Mouse (Mus musculus) forebrain, embryonic 11.5 days (tissue): ENCODE results near the gene Cdh18. TPM values are rescaled to one million over a fixed set of nuclear protein-coding genes. Genes with fewer than 3 reads are reported as not detected.

ENCODE experiments used
- ATAC-seq: fragments of 200-750 bp; cut with Nextera tagmentation; replicated peaks from 2 replicates; pipeline ENCODE4 v1.8.0; 2017; ENCODE audit warnings: moderate TSS enrichment; ENCODE audit not compliant: low FRiP score
- DNase-seq: peaks from one replicate; pipeline ENCODE4 v3.0.0-alpha.2; 2017; ENCODE audit warnings: low spot score
- H3K27ac ChIP-seq: fragments of 300-500 bp; sonication (generic); 2 replicates; pipeline ENCODE4 v1.5.1; 2014; ENCODE audit warnings: low read depth, low read length
- H3K27me3 ChIP-seq: fragments of 300-500 bp; sonication (generic); 2 replicates; pipeline ENCODE4 v1.6.1; 2014; ENCODE audit warnings: mild to moderate bottlenecking, low read length, mixed read lengths; ENCODE audit not compliant: control insufficient read depth, insufficient read depth
- H3K36me3 ChIP-seq: fragments of 300-500 bp; sonication (generic); 2 replicates; pipeline ENCODE4 v1.6.1; 2014; ENCODE audit warnings: mild to moderate bottlenecking, low read length, moderate library complexity, mixed read lengths; ENCODE audit not compliant: control insufficient read depth, insufficient read depth
- H3K4me1 ChIP-seq: fragments of 300-500 bp; sonication (generic); replicated peaks from 2 replicates; pipeline ENCODE4 v1.6.1; 2014; ENCODE audit warnings: low read length, mixed read lengths; ENCODE audit not compliant: control insufficient read depth, insufficient read depth
- H3K4me2 ChIP-seq: fragments of 300-500 bp; sonication (generic); 2 replicates; pipeline ENCODE4 v1.6.1; 2014; ENCODE audit warnings: low read depth, mild to moderate bottlenecking, low read length, moderate library complexity, mixed read lengths; ENCODE audit not compliant: severe bottlenecking
- H3K4me3 ChIP-seq: fragments of 300-500 bp; sonication (generic); 2 replicates; pipeline ENCODE4 v1.5.1; 2014; ENCODE audit warnings: low read depth, low read length
- H3K9ac ChIP-seq: fragments of 300-500 bp; sonication (generic); 2 replicates; pipeline ENCODE4 v1.6.1; 2014; ENCODE audit warnings: low read length
- H3K9me3 ChIP-seq: fragments of 300-500 bp; sonication (generic); 2 replicates; pipeline ENCODE4 v1.6.1; 2016; ENCODE audit warnings: low read length, mixed read lengths; ENCODE audit not compliant: control insufficient read depth
- WGBS: fragments of 180-500 bp; shearing (Covaris S2); extraction: QIAGEN DNeasy Blood & Tissue Kit; methylation state at CpG from one replicate; pipeline ENCODE4 v1.1.7; 2014; 5-methylcytosine and 5-hydroxymethylcytosine counted together
- polyA plus RNA-seq: library from polyadenylated mRNA; unstranded; fragments of >200 nt; fragmentation: Nextera tagmentation; extraction: Ambion mirVana; gene quantifications from 2 replicates; pipeline ENCODE4 v1.2.1, GENCODE M21; 2014

The Cdh18 gene
- polyA plus RNA-seq, 1 experiment from 2014 or later, result 0.11 TPM

GRCm38 (mm10) chr15:22857704-22858103 is 308.9 kb downstream of the Cdh18 start:
- Histone ChIP-seq H3K4me3 (no peak overlapping the region), H3K4me2 (no peak overlapping the region), H3K27me3 (no peaks in the 10 kb centered on the region), H3K4me1 (no peaks in the 10 kb centered on the region), H3K27ac (no peak overlapping the region), H3K9ac (no peak overlapping the region), H3K36me3 (no peaks in the 10 kb centered on the region), H3K9me3 (no peaks in the 10 kb centered on the region)
- no peak for DNase-seq
- ATAC-seq, result no peak

- H3K27me3 ChIP-seq, result no peaks in the 10 kb centered on the region
- H3K9ac ChIP-seq, result no peak overlapping the region
- ATAC-seq (no peak), DNase-seq (no peak)
- H3K4me2 ChIP-seq, result no peak overlapping the region
- no peak overlapping the region for H3K27ac ChIP-seq
- H3K4me3 ChIP-seq, result no peak overlapping the region
- H3K9me3 ChIP-seq, result no peaks in the 10 kb centered on the region
- H3K4me1 ChIP-seq, result no peaks in the 10 kb centered on the region
- H3K36me3 ChIP-seq, result no peaks in the 10 kb centered on the region
- 78% methylated on average over 1 of the region's 1 CpGs for WGBS
These were observed 321.9 kb downstream of the Cdh18 start for GRCm38 (mm10) chr15:22870679-22871078.

DNA sequence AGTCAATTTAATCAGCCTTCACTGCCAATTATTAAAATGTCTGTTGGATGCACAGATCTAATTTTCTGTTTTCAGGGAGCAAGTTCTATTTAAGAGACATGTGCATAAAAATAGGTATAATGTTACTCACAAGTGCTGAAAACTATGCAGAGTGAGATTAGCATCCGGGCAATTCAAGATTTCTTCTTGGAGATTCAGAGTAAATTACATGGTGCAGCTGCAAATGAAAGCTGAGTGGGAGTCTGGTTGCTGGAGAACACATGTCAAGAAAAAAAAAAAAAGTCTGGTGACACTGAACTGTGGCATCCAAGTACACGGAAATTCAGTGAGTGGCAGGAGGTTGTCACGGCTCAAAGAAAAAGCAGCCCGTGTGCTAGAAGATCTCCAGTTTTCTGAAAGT is 348.9 kb downstream of the Cdh18 start:
- H3K4me1 ChIP-seq, result no peaks in the 10 kb centered on the region
- H3K36me3 ChIP-seq, result no peaks in the 10 kb centered on the region
- H3K9ac ChIP-seq, result no peak overlapping the region
- WGBS, result 83% methylated on average over 4 of the region's 4 CpGs
- no peaks in the 10 kb centered on the region for H3K9me3 ChIP-seq
- ATAC-seq, result no peak
- no peak overlapping the region for H3K27ac ChIP-seq
- H3K4me2 ChIP-seq, result no peak overlapping the region
- H3K4me3 ChIP-seq, result no peak overlapping the region
- no peak for DNase-seq
- H3K27me3 ChIP-seq, result no peaks in the 10 kb centered on the region

GRCm38 (mm10) chr15:22898208-22898607 is 349.4 kb downstream of the Cdh18 start:
- Histone ChIP-seq H3K4me1 (no peaks in the 10 kb centered on the region), H3K4me3 (no peak overlapping the region), H3K36me3 (no peaks in the 10 kb centered on the region), H3K9me3 (no peaks in the 10 kb centered on the region), H3K9ac (no peak overlapping the region), H3K27me3 (no peaks in the 10 kb centered on the region), H3K4me2 (no peak overlapping the region), H3K27ac (no peak overlapping the region)
- WGBS, result 89% methylated on average over 4 of the region's 4 CpGs
- ATAC-seq (no peak), DNase-seq (no peak)

DNA sequence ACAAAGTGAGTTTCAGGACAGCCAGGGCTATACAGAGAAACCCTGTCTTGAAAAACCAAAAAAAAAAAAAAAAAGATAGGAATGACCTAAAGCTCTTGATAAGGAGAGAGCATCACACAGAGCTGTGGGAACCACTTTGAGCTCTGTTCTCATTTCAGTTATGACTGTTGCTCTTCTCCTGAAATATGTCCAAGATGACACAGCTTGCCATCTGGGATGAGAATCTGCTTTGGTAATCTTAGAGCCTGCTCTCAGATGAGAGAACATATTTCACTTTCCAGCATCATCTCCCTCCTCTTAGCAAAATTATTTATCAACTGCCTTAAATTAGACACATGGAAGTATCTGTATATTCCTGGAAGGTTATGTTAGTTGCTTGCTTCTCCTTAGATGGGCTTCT is 365.6 kb downstream of the Cdh18 start:
- ATAC-seq (no peak), DNase-seq (no peak)

GRCm38 (mm10) chr15:22934293-22934692 is 385.5 kb downstream of the Cdh18 start:
- WGBS, result 90% methylated on average over 4 of the region's 4 CpGs
- H3K27me3 ChIP-seq, result no peaks in the 10 kb centered on the region
- H3K27ac ChIP-seq, result no peak overlapping the region
- H3K4me1 ChIP-seq, result no peaks in the 10 kb centered on the region
- no peak overlapping the region for H3K9ac ChIP-seq
- H3K4me3 ChIP-seq, result no peak overlapping the region
- H3K9me3 ChIP-seq, result no peaks in the 10 kb centered on the region
- no peaks in the 10 kb centered on the region for H3K36me3 ChIP-seq
- no peak for DNase-seq
- ATAC-seq, result no peak
- no peak overlapping the region for H3K4me2 ChIP-seq

More for the DNA sequence above, 365.6 kb downstream of the Cdh18 start:
- H3K27me3 ChIP-seq, result no peaks in the 10 kb centered on the region
- no peaks in the 10 kb centered on the region for H3K36me3 ChIP-seq
- H3K27ac ChIP-seq, result no peak overlapping the region
- no peaks in the 10 kb centered on the region for H3K9me3 ChIP-seq
- H3K4me1 ChIP-seq, result no peaks in the 10 kb centered on the region
- H3K4me2 ChIP-seq, result no peak overlapping the region
- H3K9ac ChIP-seq, result no peak overlapping the region
- H3K4me3 ChIP-seq, result no peak overlapping the region

DNA sequence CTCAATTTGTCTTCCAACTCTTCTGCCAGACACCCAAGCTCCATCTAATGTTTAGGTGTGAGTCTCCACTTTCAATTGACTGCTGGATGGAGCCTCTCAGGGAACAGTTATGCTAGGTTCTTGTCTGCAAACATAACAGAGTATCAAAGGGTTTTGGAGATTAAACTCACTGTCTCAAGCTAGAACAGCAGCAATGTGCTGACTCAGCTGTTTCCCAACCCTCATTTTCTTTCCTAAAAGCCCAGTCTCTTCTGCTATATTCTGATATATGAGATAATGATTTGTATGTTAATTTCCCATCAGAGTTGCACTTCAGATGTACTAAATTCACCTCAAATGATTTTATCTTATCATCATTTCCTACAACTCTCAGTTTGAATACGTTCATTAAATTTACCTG is 398.4 kb downstream of the Cdh18 start:
- Histone ChIP-seq H3K36me3 (no peaks in the 10 kb centered on the region), H3K27ac (no peak overlapping the region), H3K4me2 (no peak overlapping the region), H3K27me3 (no peaks in the 10 kb centered on the region), H3K9me3 (no peaks in the 10 kb centered on the region), H3K4me3 (no peak overlapping the region), H3K4me1 (no peaks in the 10 kb centered on the region), H3K9ac (no peak overlapping the region)
- no peak for DNase-seq
- no peak for ATAC-seq
- 74% methylated on average over 1 of the region's 1 CpGs for WGBS

DNA sequence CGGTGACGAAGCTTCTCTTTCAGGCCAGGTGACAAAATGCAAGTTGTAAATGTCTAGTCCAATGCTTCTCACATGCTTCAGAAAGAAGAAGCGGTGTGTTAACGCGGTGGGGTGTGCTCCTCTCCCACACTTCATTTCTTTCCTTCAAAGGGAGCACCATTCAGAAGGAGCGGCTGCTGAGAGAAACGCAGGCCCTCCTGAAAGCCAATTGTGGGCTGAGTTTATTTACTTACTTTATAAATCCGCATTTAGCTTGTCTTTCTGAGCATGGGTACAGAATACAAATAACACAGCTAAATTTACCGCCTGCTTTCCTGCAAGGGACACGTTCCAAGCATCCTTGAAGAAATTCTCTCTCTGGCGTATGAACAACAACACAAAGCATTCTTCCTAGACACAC is 420.6 kb downstream of the Cdh18 start:
- H3K27me3 ChIP-seq, result no peaks in the 10 kb centered on the region
- ATAC-seq (no peak), DNase-seq (no peak)
- H3K4me2 ChIP-seq, result no peak overlapping the region
- WGBS, result 74% methylated on average over 11 of the region's 11 CpGs
- no peaks in the 10 kb centered on the region for H3K9me3 ChIP-seq
- no peaks in the 10 kb centered on the region for H3K36me3 ChIP-seq
- H3K27ac ChIP-seq, result no peak overlapping the region
- H3K9ac ChIP-seq, result no peak overlapping the region
- H3K4me3 ChIP-seq, result no peak overlapping the region
- H3K4me1 ChIP-seq, result no peaks in the 10 kb centered on the region

DNA sequence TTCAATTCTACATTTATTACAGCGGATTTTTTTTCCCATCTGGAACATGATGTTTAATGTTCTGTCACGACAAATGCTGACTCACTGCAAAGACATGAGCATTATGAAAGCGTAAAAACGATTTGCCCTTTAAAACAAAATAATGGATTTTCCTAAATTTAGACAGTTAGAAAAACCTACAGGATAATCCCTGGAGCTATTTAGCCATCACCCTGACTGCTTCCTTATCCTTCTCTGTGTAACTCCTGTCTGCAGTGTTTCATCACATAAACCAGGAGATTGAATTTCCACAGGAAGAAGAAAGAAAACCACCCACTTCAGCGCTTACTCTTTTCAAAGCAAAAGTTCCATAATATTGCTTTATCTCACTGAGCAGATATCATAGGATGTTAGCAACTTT is 431.3 kb downstream of the Cdh18 start:
- Histone ChIP-seq H3K9ac (no peak overlapping the region), H3K4me3 (no peak overlapping the region), H3K4me1 (no peaks in the 10 kb centered on the region), H3K36me3 (no peaks in the 10 kb centered on the region), H3K27me3 (no peaks in the 10 kb centered on the region), H3K4me2 (no peak overlapping the region), H3K9me3 (no peaks in the 10 kb centered on the region), H3K27ac (no peak overlapping the region)
- ATAC-seq, result no peak
- WGBS, result 88% methylated on average over 5 of the region's 5 CpGs
- DNase-seq, result no peak
